9 mouse cellular contexts compared by ENCODE assay signal in genomic region chr4:128734217-128734616, GRCm38 (mm10). TPM values are rescaled to one million over a fixed set of nuclear protein-coding genes. Genes with fewer than 3 reads are reported as not detected.
DNase-seq lines count a peak whose midpoint lies in the region; ATAC-seq lines count a peak whose summit lies in the region.
"Had no signal": no experiment of that assay in that cellular context is flagged by ENCODE, and none has a peak within 500 bp of the region (broad histone marks: within the 10 kb centered on the region; RNA-seq: fewer than 3 reads in every experiment).

No protein-coding gene starts in this region.

- peak overlapping the region; percentile 4; the same call in 1 of the 2 replicates for H3K4me2 ChIP-seq in limb, embryonic 12.5 days
- H3K4me2 ChIP-seq in embryonic facial prominence, embryonic 11.5 days (ENCODE audit: low read depth, low read length), result no peak overlapping the region
- peak overlapping the region; percentile 46 for H3K4me2 ChIP-seq in heart, embryonic 12.5 days
- 0 out of 2 replicates have a peak overlapping the region, but pooled peaks have one; percentile 3 for H3K4me2 ChIP-seq in kidney, embryonic 14.5 days (replicated peaks; ENCODE audit: low read depth, low read length)
- no peak overlapping the region for H3K4me2 ChIP-seq in liver, embryonic 16.5 days (ENCODE audit: low read depth, low read length)
- H3K4me2 ChIP-seq in neural tube, embryonic 15.5 days, result peak overlapping the region; percentile 29

- H3K9me3 ChIP-seq in limb, embryonic 12.5 days, result no peaks in the 10 kb centered on the region
- no peaks in the 10 kb centered on the region for H3K9me3 ChIP-seq in limb, embryonic 10.5 days (replicated peaks)
- H3K9me3 ChIP-seq in embryonic facial prominence, embryonic 11.5 days (replicated peaks; ENCODE audit: control insufficient read depth, low read length), result no peaks in the 10 kb centered on the region
- H3K9me3 ChIP-seq in heart, embryonic 12.5 days (replicated peaks), result no peaks in the 10 kb centered on the region
- H3K9me3 ChIP-seq in kidney, embryonic 14.5 days (ENCODE audit: control insufficient read depth, low read length), result no peaks in the 10 kb centered on the region
- H3K9me3 ChIP-seq in liver, embryonic 16.5 days (replicated peaks; ENCODE audit: control insufficient read depth, low read length), result no peaks in the 10 kb centered on the region
- H3K9me3 ChIP-seq in neural tube, embryonic 15.5 days (replicated peaks), result no peaks in the 10 kb centered on the region
- H3K9me3 ChIP-seq: G1E had no signal

- no peak for ATAC-seq in limb, embryonic 12.5 days (ENCODE audit: insufficient number of reproducible peaks, insufficient read depth, low FRiP score, low TSS enrichment, low read depth)
- 0 out of 2 replicates have a peak, but pooled peaks have one; percentile 12 for ATAC-seq in embryonic facial prominence, embryonic 11.5 days (replicated peaks; ENCODE audit: insufficient number of reproducible peaks, low FRiP score, low TSS enrichment, low read depth)
- ATAC-seq in heart, embryonic 12.5 days (ENCODE audit: insufficient number of reproducible peaks, low FRiP score), result peak; percentile 26; the same call in 1 of the 2 replicates
- peak; percentile 89 for ATAC-seq in kidney, embryonic 14.5 days (ENCODE audit: low FRiP score, low TSS enrichment)
- peak; percentile 88 for ATAC-seq in liver, embryonic 16.5 days (ENCODE audit: low read depth)
- ATAC-seq in neural tube, embryonic 15.5 days (ENCODE audit: low FRiP score), result peak; percentile 60; the same call in 1 of the 2 replicates
- no peak for ATAC-seq in inflammation-experienced regulatory T-cells, adult 6 months

- no peak for DNase-seq in limb, embryonic 10.5 days (ENCODE audit: low spot score)
- no peak for DNase-seq in embryonic facial prominence, embryonic 11.5 days (ENCODE audit: low spot score)

- H3K4me1 ChIP-seq in limb, embryonic 12.5 days (replicated peaks), result peaks cover 72% of the 10 kb centered on the region
- H3K4me1 ChIP-seq in limb, embryonic 10.5 days, result peaks cover 73% of the 10 kb centered on the region
- H3K4me1 ChIP-seq in embryonic facial prominence, embryonic 11.5 days (ENCODE audit: control insufficient read depth, insufficient read depth, low read length), result peaks cover 16% of the 10 kb centered on the region
- peaks cover 89% of the 10 kb centered on the region for H3K4me1 ChIP-seq in heart, embryonic 12.5 days (replicated peaks)
- H3K4me1 ChIP-seq in kidney, embryonic 14.5 days (ENCODE audit: control insufficient read depth, insufficient read depth, low read length), result peaks cover 79% of the 10 kb centered on the region
- peaks cover 43% of the 10 kb centered on the region for H3K4me1 ChIP-seq in liver, embryonic 16.5 days (ENCODE audit: control insufficient read depth, low read depth, low read length)
- H3K4me1 ChIP-seq in neural tube, embryonic 15.5 days, result peaks cover 90% of the 10 kb centered on the region

- H3K4me3 ChIP-seq in limb, embryonic 12.5 days (replicated peaks), result no peak overlapping the region
- no peak overlapping the region for H3K4me3 ChIP-seq in limb, embryonic 10.5 days
- no peak overlapping the region for H3K4me3 ChIP-seq in embryonic facial prominence, embryonic 11.5 days (ENCODE audit: low read depth, low read length)
- H3K4me3 ChIP-seq in heart, embryonic 12.5 days, result no peak overlapping the region
- H3K4me3 ChIP-seq in kidney, embryonic 14.5 days (ENCODE audit: low read length), result peak overlapping the region; percentile 5; the same call in 1 of the 2 replicates
- no peak overlapping the region for H3K4me3 ChIP-seq in liver, embryonic 16.5 days (ENCODE audit: low read depth, low read length)
- no peak overlapping the region for H3K4me3 ChIP-seq in neural tube, embryonic 15.5 days (replicated peaks)

- 0 out of 2 replicates have a peak overlapping the region, but pooled peaks have one; percentile 41 for H3K27ac ChIP-seq in limb, embryonic 12.5 days
- H3K27ac ChIP-seq in limb, embryonic 10.5 days, result no peak overlapping the region; the same call in 1 of the 2 replicates
- H3K27ac ChIP-seq in embryonic facial prominence, embryonic 11.5 days (replicated peaks; ENCODE audit: low read depth, low read length), result peak overlapping the region; percentile 36; the same call in 1 of the 2 replicates
- peak overlapping the region; percentile 87 for H3K27ac ChIP-seq in heart, embryonic 12.5 days (ENCODE audit: poor library complexity, severe bottlenecking)
- peak overlapping the region; percentile 71; the same call in 1 of the 2 replicates for H3K27ac ChIP-seq in kidney, embryonic 14.5 days (ENCODE audit: low read depth, low read length)
- H3K27ac ChIP-seq in liver, embryonic 16.5 days (ENCODE audit: low read length), result peak overlapping the region; percentile 53
- H3K27ac ChIP-seq in neural tube, embryonic 15.5 days (replicated peaks), result peak overlapping the region; percentile 81

- no peaks in the 10 kb centered on the region for H3K27me3 ChIP-seq in limb, embryonic 12.5 days
- no peaks in the 10 kb centered on the region for H3K27me3 ChIP-seq in limb, embryonic 10.5 days (ENCODE audit: low read depth, poor library complexity, severe bottlenecking)
- no peaks in the 10 kb centered on the region for H3K27me3 ChIP-seq in embryonic facial prominence, embryonic 11.5 days (ENCODE audit: control insufficient read depth, insufficient read depth, low read length)
- H3K27me3 ChIP-seq in heart, embryonic 12.5 days (replicated peaks), result no peaks in the 10 kb centered on the region
- H3K27me3 ChIP-seq in kidney, embryonic 14.5 days (ENCODE audit: control insufficient read depth, insufficient read depth, low read length), result no peaks in the 10 kb centered on the region
- no peaks in the 10 kb centered on the region for H3K27me3 ChIP-seq in liver, embryonic 16.5 days (ENCODE audit: control insufficient read depth, insufficient read depth, low read depth, low read length)
- no peaks in the 10 kb centered on the region for H3K27me3 ChIP-seq in neural tube, embryonic 15.5 days (replicated peaks)

- peak overlapping the region; percentile 28; the same call in 1 of the 2 replicates for H3K9ac ChIP-seq in limb, embryonic 12.5 days (replicated peaks)
- peak overlapping the region; percentile 26; the same call in 1 of the 2 replicates for H3K9ac ChIP-seq in embryonic facial prominence, embryonic 11.5 days (replicated peaks; ENCODE audit: low read length)
- H3K9ac ChIP-seq in heart, embryonic 12.5 days, result peak overlapping the region; percentile 40
- H3K9ac ChIP-seq in kidney, embryonic 14.5 days (ENCODE audit: low read depth, low read length), result no peak overlapping the region; the same call in 1 of the 2 replicates
- H3K9ac ChIP-seq in liver, embryonic 16.5 days (ENCODE audit: low read depth, low read length), result no peak overlapping the region
- H3K9ac ChIP-seq in neural tube, embryonic 15.5 days (replicated peaks), result 0 out of 2 replicates have a peak overlapping the region, but pooled peaks have one; percentile 23

- 59% methylated on average over 5 of the region's 5 CpGs for WGBS in limb, embryonic 12.5 days
- WGBS in limb, embryonic 10.5 days, result 65% methylated on average over 5 of the region's 5 CpGs
- 32% methylated on average over 5 of the region's 5 CpGs for WGBS in embryonic facial prominence, embryonic 11.5 days
- 14% methylated on average over 5 of the region's 5 CpGs for WGBS in heart, embryonic 12.5 days
- WGBS in kidney, embryonic 14.5 days, result 22% methylated on average over 5 of the region's 5 CpGs
- 56% methylated on average over 5 of the region's 5 CpGs for WGBS in liver, embryonic 16.5 days (ENCODE audit: insufficient replicate concordance)
- WGBS in neural tube, embryonic 15.5 days, result 33% methylated on average over 5 of the region's 5 CpGs

- peaks cover 55% of the 10 kb centered on the region for H3K36me3 ChIP-seq in limb, embryonic 12.5 days
- H3K36me3 ChIP-seq in limb, embryonic 10.5 days, result peaks cover 82% of the 10 kb centered on the region
- H3K36me3 ChIP-seq in embryonic facial prominence, embryonic 11.5 days (replicated peaks; ENCODE audit: control insufficient read depth, insufficient read depth, low read depth, low read length), result no peaks in the 10 kb centered on the region; the same call in 1 of the 2 replicates
- H3K36me3 ChIP-seq in heart, embryonic 12.5 days, result peaks cover 11% of the 10 kb centered on the region
- H3K36me3 ChIP-seq in kidney, embryonic 14.5 days (ENCODE audit: control insufficient read depth, insufficient read depth, low read length), result peaks cover 17% of the 10 kb centered on the region; the same call in 1 of the 2 replicates
- H3K36me3 ChIP-seq in liver, embryonic 16.5 days (ENCODE audit: control insufficient read depth, insufficient read depth), result 0 out of 2 replicates have a peak, but pooled peaks cover 3% of the 10 kb centered on the region
- H3K36me3 ChIP-seq in neural tube, embryonic 15.5 days, result 0 out of 2 replicates have a peak, but pooled peaks cover 8% of the 10 kb centered on the region

RNA-seq across cellular contexts. Expression of gene A3galt2, which starts 20.9 kb away (rescaled TPM):
- 0.18 and 0.32 TPM in 2 replicates for polyA plus RNA-seq in limb, embryonic 12.5 days (2016; fragmentation: Nextera tagmentation; extraction: Ambion mirVana)
- 0.10 TPM in 1 of 2 replicates, not detected in the other for polyA plus RNA-seq in limb, embryonic 10.5 days (2016; fragmentation: Nextera tagmentation; extraction: Ambion mirVana)
- polyA plus RNA-seq in embryonic facial prominence, embryonic 11.5 days (2014; fragmentation: Nextera tagmentation; extraction: Ambion mirVana), result 0.11 and 0.18 TPM in 2 replicates
- 0.09 TPM in 2 replicates for polyA plus RNA-seq in heart, embryonic 12.5 days (2016; fragmentation: Nextera tagmentation; extraction: Ambion mirVana)
- polyA plus RNA-seq in kidney, embryonic 14.5 days (2014; fragmentation: Nextera tagmentation; extraction: Ambion mirVana), result 0.23 and 0.49 TPM in 2 replicates
- polyA plus RNA-seq in liver, embryonic 16.5 days (2015; fragmentation: Nextera tagmentation; extraction: Ambion mirVana), result 0.02 TPM in 1 of 2 replicates, not detected in the other
- 0.34 and 0.41 TPM in 2 replicates for polyA plus RNA-seq in neural tube, embryonic 15.5 days (2015; fragmentation: Nextera tagmentation; extraction: Ambion mirVana)
- polyA plus RNA-seq in inflammation-experienced regulatory T-cells, adult 6 months (2017; shearing (Covaris generic)), result under 1 TPM in 2 of 3 experiments, not detected in 1; 0.16 to 0.38 TPM
- polyA plus RNA-seq: G1E had no signal

Comparison
In these comparisons a context has a peak if more than half of its experiments do, and no peak if none do; other contexts are left out.
1. ATAC-seq: peak in embryonic facial prominence, embryonic 11.5 days (single experiment), heart, embryonic 12.5 days (single experiment), kidney, embryonic 14.5 days (single experiment), liver, embryonic 16.5 days (single experiment) and neural tube, embryonic 15.5 days (single experiment); none in limb, embryonic 12.5 days (single experiment) and inflammation-experienced regulatory T-cells, adult 6 months (single experiment).
2. H3K4me2 ChIP-seq: peak in limb, embryonic 12.5 days (single experiment), heart, embryonic 12.5 days (single experiment), kidney, embryonic 14.5 days (single experiment) and neural tube, embryonic 15.5 days (single experiment); none in embryonic facial prominence, embryonic 11.5 days (single experiment) and liver, embryonic 16.5 days (single experiment).
3. H3K9ac ChIP-seq: peak in limb, embryonic 12.5 days (single experiment), embryonic facial prominence, embryonic 11.5 days (single experiment), heart, embryonic 12.5 days (single experiment) and neural tube, embryonic 15.5 days (single experiment); none in kidney, embryonic 14.5 days (single experiment) and liver, embryonic 16.5 days (single experiment).